Mouse (Mus musculus): Measurements from ENCODE around the gene Tpra1. TPM values are rescaled to one million over a fixed set of nuclear protein-coding genes. Genes with fewer than 3 reads are reported as not detected.

Tpra1 gene
- polyA plus RNA-seq, 1 experiment from 2014 or later = 36.9 TPM

- Histone ChIP-seq H3K9ac (ENCODE audit: low read length) (no peak overlapping the region), H3K9me3 (ENCODE audit: control insufficient read depth, low read length) (no peaks in the 10 kb centered on the region), H3K4me3 (ENCODE audit: low read depth, low read length) (no peak overlapping the region), H3K4me2 (no peak overlapping the region), H3K4me1 (ENCODE audit: control insufficient read depth, insufficient read depth, low read length) (peaks cover 7% of the 10 kb centered on the region), H3K27ac (ENCODE audit: low read depth, low read length) (peak overlapping the region; percentile 22; the same call in 1 of the 2 replicates), H3K36me3 (ENCODE audit: control insufficient read depth, insufficient read depth, low read length) (peaks cover 51% of the 10 kb centered on the region), H3K27me3 (ENCODE audit: control insufficient read depth, insufficient read depth, low read length) (no peaks in the 10 kb centered on the region)
- DNase-seq (ENCODE audit: low spot score, missing footprints) (no peak), ATAC-seq (ENCODE audit: low FRiP score) (no peak; the same call in 1 of the 2 replicates)
- WGBS = 91% methylated on average over 12 of the region's 12 CpGs
Observed at GRCm38 (mm10) chr6:88885644-88886416, 16.2 kb upstream of the Tpra1 start.

- no peak overlapping the region for H3K9ac ChIP-seq (ENCODE audit: low read length)
- peaks cover 57% of the 10 kb centered on the region for H3K36me3 ChIP-seq (ENCODE audit: control insufficient read depth, insufficient read depth, low read length)
- ATAC-seq (ENCODE audit: low FRiP score) (peak; percentile 78), DNase-seq (ENCODE audit: low spot score, missing footprints) (no peak)
- peaks cover 7% of the 10 kb centered on the region for H3K4me1 ChIP-seq (ENCODE audit: control insufficient read depth, insufficient read depth, low read length)
- H3K27ac ChIP-seq (ENCODE audit: low read depth, low read length) = no peak overlapping the region
- no peaks in the 10 kb centered on the region for H3K9me3 ChIP-seq (ENCODE audit: control insufficient read depth, low read length)
- H3K4me2 ChIP-seq = no peak overlapping the region
- no peaks in the 10 kb centered on the region for H3K27me3 ChIP-seq (ENCODE audit: control insufficient read depth, insufficient read depth, low read length)
- WGBS = 80% methylated on average over 2 of the region's 2 CpGs
- H3K4me3 ChIP-seq (ENCODE audit: low read depth, low read length) = no peak overlapping the region
Observed at GRCm38 (mm10) chr6:88886417-88886967, 15.6 kb upstream of the Tpra1 start.

DNA sequence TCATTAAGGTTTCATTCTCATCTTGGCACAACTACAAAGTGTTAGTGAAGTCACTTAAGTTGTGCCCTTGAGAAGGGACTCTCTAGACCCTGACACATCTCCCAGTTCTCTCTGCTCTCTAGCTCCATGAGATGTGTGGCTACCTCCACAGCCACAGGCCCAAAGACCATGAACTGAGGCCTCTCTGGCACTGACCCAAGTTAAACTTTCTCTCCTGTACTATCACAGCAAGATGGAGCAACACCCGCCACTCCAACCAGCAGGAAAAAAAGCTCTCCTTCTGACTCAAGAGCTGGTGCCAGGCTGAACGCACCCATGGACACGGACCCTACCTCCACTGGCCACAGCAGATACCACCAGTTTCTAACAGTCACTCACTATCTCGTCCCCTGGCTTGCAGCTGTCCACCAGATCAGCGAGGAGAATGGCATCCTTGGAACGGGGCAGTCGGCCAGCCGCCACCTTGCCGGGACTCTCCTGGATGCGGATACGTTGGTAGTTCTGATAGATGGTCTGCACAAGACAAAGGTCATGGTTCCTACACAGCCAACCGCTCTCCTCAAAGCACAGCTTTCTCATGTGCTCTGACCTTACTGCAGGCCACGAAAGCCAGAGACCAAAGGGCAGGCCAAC lies 12.5 kb upstream of the Tpra1 start:
- Histone ChIP-seq H3K27ac (ENCODE audit: low read depth, low read length) (no peak overlapping the region), H3K9ac (ENCODE audit: low read length) (no peak overlapping the region), H3K4me3 (ENCODE audit: low read depth, low read length) (no peak overlapping the region), H3K4me1 (ENCODE audit: control insufficient read depth, insufficient read depth, low read length) (no peaks in the 10 kb centered on the region), H3K27me3 (ENCODE audit: control insufficient read depth, insufficient read depth, low read length) (no peaks in the 10 kb centered on the region), H3K4me2 (no peak overlapping the region), H3K36me3 (ENCODE audit: control insufficient read depth, insufficient read depth, low read length) (peaks cover 67% of the 10 kb centered on the region), H3K9me3 (ENCODE audit: control insufficient read depth, low read length) (no peaks in the 10 kb centered on the region)
- ATAC-seq (ENCODE audit: low FRiP score) (no peak), DNase-seq (ENCODE audit: low spot score, missing footprints) (no peak)
- WGBS = 95% methylated on average over 13 of the region's 13 CpGs

GRCm38 (mm10) chr6:88890832-88891231 lies 11.2 kb upstream of the Tpra1 start:
- 86% methylated on average over 7 of the region's 7 CpGs for WGBS

GRCm38 (mm10) chr6:88893559-88893958 lies 8.5 kb upstream of the Tpra1 start:
- Histone ChIP-seq H3K4me2 (no peak overlapping the region), H3K27me3 (ENCODE audit: control insufficient read depth, insufficient read depth, low read length) (no peaks in the 10 kb centered on the region), H3K9me3 (ENCODE audit: control insufficient read depth, low read length) (no peaks in the 10 kb centered on the region), H3K9ac (ENCODE audit: low read length) (no peak overlapping the region), H3K4me1 (ENCODE audit: control insufficient read depth, insufficient read depth, low read length) (peaks cover 12% of the 10 kb centered on the region), H3K36me3 (ENCODE audit: control insufficient read depth, insufficient read depth, low read length) (peaks cover 57% of the 10 kb centered on the region), H3K27ac (ENCODE audit: low read depth, low read length) (no peak overlapping the region), H3K4me3 (ENCODE audit: low read depth, low read length) (no peak overlapping the region)
- 74% methylated on average over 5 of the region's 5 CpGs for WGBS
- ATAC-seq (ENCODE audit: low FRiP score) (no peak), DNase-seq (ENCODE audit: low spot score, missing footprints) (peak; percentile 95)

More at GRCm38 (mm10) chr6:88890832-88891231, 11.2 kb upstream of the Tpra1 start:
- Histone ChIP-seq H3K4me1 (ENCODE audit: control insufficient read depth, insufficient read depth, low read length) (no peaks in the 10 kb centered on the region), H3K9ac (ENCODE audit: low read length) (no peak overlapping the region), H3K36me3 (ENCODE audit: control insufficient read depth, insufficient read depth, low read length) (peaks cover 67% of the 10 kb centered on the region), H3K4me2 (no peak overlapping the region), H3K9me3 (ENCODE audit: control insufficient read depth, low read length) (no peaks in the 10 kb centered on the region), H3K27me3 (ENCODE audit: control insufficient read depth, insufficient read depth, low read length) (no peaks in the 10 kb centered on the region), H3K27ac (ENCODE audit: low read depth, low read length) (no peak overlapping the region), H3K4me3 (ENCODE audit: low read depth, low read length) (no peak overlapping the region)
- no peak for ATAC-seq (ENCODE audit: low FRiP score)
- DNase-seq (ENCODE audit: low spot score, missing footprints) = no peak

GRCm38 (mm10) chr6:88895943-88896342 lies 6.1 kb upstream of the Tpra1 start:
- 91% methylated on average over 6 of the region's 6 CpGs for WGBS
- H3K9ac ChIP-seq (ENCODE audit: low read length) = no peak overlapping the region
- peaks cover 12% of the 10 kb centered on the region for H3K4me1 ChIP-seq (ENCODE audit: control insufficient read depth, insufficient read depth, low read length)
- peaks cover 40% of the 10 kb centered on the region for H3K36me3 ChIP-seq (ENCODE audit: control insufficient read depth, insufficient read depth, low read length)
- H3K27me3 ChIP-seq (ENCODE audit: control insufficient read depth, insufficient read depth, low read length) = no peaks in the 10 kb centered on the region
- peak overlapping the region; percentile 68; the same call in 1 of the 2 replicates for H3K4me2 ChIP-seq
- DNase-seq (ENCODE audit: low spot score, missing footprints) (no peak), ATAC-seq (ENCODE audit: low FRiP score) (no peak)
- no peak overlapping the region for H3K27ac ChIP-seq (ENCODE audit: low read depth, low read length)
- H3K9me3 ChIP-seq (ENCODE audit: control insufficient read depth, low read length) = no peaks in the 10 kb centered on the region
- H3K4me3 ChIP-seq (ENCODE audit: low read depth, low read length) = no peak overlapping the region

- 62% methylated on average over 7 of the region's 7 CpGs for WGBS
- ATAC-seq (ENCODE audit: low FRiP score) (no peak), DNase-seq (ENCODE audit: low spot score, missing footprints) (no peak)
- peaks cover 19% of the 10 kb centered on the region for H3K4me1 ChIP-seq (ENCODE audit: control insufficient read depth, insufficient read depth, low read length)
- peak overlapping the region; percentile 83 for H3K9ac ChIP-seq (ENCODE audit: low read length)
- H3K27me3 ChIP-seq (ENCODE audit: control insufficient read depth, insufficient read depth, low read length) = no peaks in the 10 kb centered on the region
- H3K4me3 ChIP-seq (ENCODE audit: low read depth, low read length) = peak overlapping the region; percentile 60
- no peaks in the 10 kb centered on the region for H3K9me3 ChIP-seq (ENCODE audit: control insufficient read depth, low read length)
- H3K4me2 ChIP-seq = peak overlapping the region; percentile 68
- H3K27ac ChIP-seq (ENCODE audit: low read depth, low read length) = no peak overlapping the region
- H3K36me3 ChIP-seq (ENCODE audit: control insufficient read depth, insufficient read depth, low read length) = peaks cover 29% of the 10 kb centered on the region; the same call in 1 of the 2 replicates
Observed at GRCm38 (mm10) chr6:88897246-88897645, 4.8 kb upstream of the Tpra1 start.

DNA sequence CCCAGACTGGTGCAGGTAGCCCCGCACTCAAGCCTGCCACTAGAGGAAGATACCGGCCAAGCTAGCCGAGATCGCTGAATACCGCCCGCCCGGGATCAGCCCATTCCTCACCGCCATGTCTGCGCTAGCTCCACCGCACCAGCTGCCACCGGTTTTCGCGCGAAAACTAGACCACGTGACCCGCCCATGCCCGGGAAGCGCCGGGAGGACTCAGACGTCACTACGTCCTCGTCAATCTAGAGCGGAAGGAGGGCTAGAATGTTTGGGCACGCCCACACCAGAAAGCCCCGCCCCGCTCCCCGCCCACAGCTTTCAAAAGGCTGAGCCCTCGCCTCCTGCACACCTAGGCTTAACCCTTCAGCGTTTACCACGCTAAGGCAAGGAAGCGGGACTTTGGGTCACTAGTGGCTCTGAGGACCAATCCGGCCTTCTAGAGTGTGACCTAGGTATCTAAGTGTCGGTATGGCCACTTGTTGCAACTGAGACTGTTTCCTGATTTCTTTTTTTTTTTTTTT lies 3.5 kb upstream of the Tpra1 start, which contains the start of gene Mcm2:
Gene Mcm2 (minus strand): TSS at position 247 of the 515 bp plus-strand sequence.
- H3K9ac ChIP-seq (ENCODE audit: low read length) = peak within 1 kb of the TSS; percentile 83
- H3K9me3 ChIP-seq (ENCODE audit: control insufficient read depth, low read length) = no peaks in the 10 kb centered on the region
- peaks cover 29% of the 10 kb centered on the region for H3K4me1 ChIP-seq (ENCODE audit: control insufficient read depth, insufficient read depth, low read length)
- peak; percentile 83 for ATAC-seq (ENCODE audit: low FRiP score)
- peaks cover 18% of the 10 kb centered on the region; the same call in 1 of the 2 replicates for H3K36me3 ChIP-seq (ENCODE audit: control insufficient read depth, insufficient read depth, low read length)
- peak within 1 kb of the TSS; percentile 68 for H3K4me2 ChIP-seq
- no peaks in the 10 kb centered on the region for H3K27me3 ChIP-seq (ENCODE audit: control insufficient read depth, insufficient read depth, low read length)
- peak; percentile 100 for DNase-seq (ENCODE audit: low spot score, missing footprints)
- WGBS = under 1% methylated on average over 33 of the region's 33 CpGs
- peak within 1 kb of the TSS; percentile 60 for H3K4me3 ChIP-seq (ENCODE audit: low read depth, low read length)
- peak within 1 kb of the TSS; percentile 64 for H3K27ac ChIP-seq (ENCODE audit: low read depth, low read length)

Measured in midbrain, embryonic 11.5 days (tissue).